Mouse (Mus musculus) heart, postnatal 0 days (tissue): ENCODE measurements at regions not wholly inside any gene's neighbourhood (a gene's known extent, or its start where the extent isn't known, plus 50 kb on each side); places are given as distances from the start of the nearest gene placed in this dataset.

ENCODE experiments used
- CTCF ChIP-seq: IDR thresholded peaks from 2 replicates; pipeline ENCODE4 v1.5.1; 2016; ENCODE audit warnings: antibody characterized with exemption, control low read depth, low read depth
- EP300 ChIP-seq: IDR thresholded peaks from 2 replicates; pipeline ENCODE4 v1.6.1; 2016; ENCODE audit warnings: antibody characterized with exemption, low read depth

- TF ChIP-seq CTCF = no peak
- no peak for TF ChIP-seq EP300
Measured at GRCm38 (mm10) chr2:17097546-17097945, 633.7 kb downstream of the Nebl start.
